Mouse (Mus musculus): ENCODE measurements around the gene Med18.

Gene Med18

DNA sequence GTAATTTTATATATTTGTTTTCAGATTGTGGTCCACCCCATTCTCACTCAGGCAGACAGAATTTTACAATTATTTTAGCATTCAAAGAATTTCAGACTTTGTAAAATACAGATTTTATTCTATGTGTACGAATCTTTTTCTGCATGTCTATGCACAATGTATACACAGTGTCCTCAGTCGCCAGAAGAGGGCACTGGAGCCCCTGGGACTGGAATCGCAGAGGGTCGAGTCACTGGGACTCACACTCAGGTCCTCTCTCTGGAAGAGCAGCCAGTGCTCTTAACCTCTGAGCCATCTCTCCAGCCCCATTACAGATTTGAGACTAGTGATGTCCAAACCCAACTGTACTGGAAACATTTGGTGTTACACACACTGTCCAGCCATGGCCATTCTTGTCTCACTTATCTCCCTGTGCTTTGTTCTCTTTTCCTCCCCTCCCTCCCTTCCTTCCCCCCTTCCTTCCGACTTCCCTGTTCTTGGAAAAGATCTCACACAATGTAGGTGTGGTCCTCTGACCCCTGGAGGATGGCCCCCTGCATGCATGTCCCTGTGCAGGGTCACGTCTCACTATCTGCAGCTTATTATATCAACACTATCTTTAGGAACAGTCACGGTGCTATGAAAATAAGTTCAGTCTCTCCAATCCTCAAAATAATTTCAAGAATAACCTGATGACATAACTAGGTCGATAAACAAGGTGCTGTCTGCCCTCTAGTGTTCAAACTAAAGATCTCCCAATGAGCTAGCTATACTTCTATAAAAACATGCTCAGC lies 52.2 kb downstream of the Med18 start:
- TF ChIP-seq GATA4 (IDR thresholded peaks at IDR 0.05; ENCODE audit: insufficient replicate concordance, low read length) = peak; percentile 93

DNA sequence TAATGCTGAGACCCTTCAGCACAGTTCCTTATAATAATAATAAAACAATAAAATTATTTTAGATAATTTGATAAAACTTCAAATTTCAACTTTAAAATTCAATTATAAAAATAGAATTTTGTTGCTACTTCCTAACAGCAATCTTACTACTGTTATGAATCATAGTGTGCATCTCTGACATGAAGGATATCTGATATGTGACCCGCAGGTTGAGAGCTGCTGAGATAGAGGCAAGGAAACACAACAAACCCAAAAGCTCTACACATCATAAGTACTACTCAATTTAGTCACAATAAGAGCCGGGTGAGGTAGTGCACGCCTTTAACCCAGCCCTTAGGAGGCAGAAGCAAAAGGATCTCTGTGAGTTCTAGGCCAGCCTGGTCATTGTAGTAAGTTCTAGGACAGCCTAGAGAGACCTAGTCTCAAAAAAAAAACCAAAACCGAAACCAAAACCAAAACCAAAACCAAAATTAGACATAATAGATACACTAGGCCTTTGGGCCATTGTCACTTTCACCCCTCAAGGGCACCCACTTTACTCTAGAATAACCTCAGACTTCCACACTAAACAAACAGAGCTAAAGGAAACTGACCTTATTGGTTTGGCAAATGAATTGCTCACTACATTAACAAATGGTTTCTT lies 54.0 kb downstream of the Med18 start:
- no peak for TF ChIP-seq GATA4 (IDR thresholded peaks at IDR 0.05; ENCODE audit: insufficient replicate concordance, low read length)
